Mouse (Mus musculus) ovary, postnatal 14 days (tissue): ENCODE data around the gene Dnmt3b.
"Not testable (repeated sequence)": the region's sequence is repeated elsewhere in the genome, so short reads cannot be mapped to it uniquely, and the experiment has no call there.

Experiments
- DNase-seq: peaks from one replicate; pipeline ENCODE4 v3.0.0; 2022; ENCODE audit warnings: low spot score

The Dnmt3b gene

DNA sequence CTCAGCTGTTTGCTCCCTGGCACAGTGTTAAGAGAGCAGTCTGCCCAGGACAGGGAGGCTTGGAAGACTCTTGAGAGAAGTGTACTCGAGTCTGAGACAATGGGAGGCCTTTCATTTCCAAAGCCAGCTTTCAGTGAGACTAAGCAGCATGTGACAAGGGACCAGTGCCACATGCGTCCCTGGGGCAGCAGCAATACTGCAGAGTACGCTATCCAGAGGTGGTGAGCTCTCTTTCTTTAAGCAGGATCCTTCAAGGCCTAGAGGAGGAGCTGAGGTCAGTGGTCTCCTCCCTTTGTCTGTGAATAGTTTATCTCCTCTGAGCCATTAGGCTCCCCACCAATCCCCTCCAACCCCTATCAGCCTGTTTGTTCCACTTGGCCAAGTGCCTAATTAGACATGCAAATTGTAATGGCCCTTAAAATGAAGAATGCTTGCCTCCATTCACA, 63.4 kb downstream of the Dnmt3b start:
- DNase-seq = no peak

DNA sequence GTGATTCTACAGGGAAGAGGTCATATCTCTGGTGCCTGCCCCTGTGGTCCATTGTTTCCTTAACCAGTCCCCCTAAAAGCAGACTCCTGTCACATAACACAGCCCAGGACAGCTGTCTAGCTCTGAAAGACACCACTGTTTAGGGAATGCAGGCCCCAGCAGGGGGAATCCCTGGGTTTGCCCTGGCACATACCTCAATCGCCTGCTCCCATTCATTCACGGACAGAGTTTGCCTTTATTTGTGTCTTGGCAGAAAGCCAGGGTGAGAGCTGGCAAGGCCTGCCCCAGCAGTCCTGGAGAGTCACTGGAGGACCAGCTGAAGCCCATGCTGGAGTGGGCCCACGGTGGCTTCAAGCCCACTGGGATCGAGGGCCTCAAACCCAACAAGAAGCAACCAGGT, 64.0 kb downstream of the Dnmt3b start:
- DNase-seq = peak; percentile 13

DNA sequence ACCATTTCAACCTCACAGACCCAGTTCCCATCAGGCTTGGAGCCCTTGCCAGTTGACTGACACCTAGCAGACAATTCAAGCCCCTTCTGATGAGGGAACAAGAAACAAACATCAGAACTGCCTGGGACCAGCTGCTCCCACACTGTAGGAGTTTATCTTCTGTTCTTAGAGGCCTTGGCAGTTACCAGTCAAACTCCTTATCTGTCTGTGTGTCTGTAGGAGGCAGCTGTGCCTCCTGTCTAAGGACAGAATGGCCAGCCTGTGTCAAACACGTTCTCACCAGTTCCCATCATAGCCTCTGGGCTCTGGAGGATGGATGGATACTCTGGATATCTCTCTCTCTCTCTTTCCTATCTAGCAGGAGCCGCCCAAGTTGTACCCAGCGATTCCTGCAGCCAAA, 68.6 kb downstream of the Dnmt3b start:
- DNase-seq = not testable (repeated sequence)

DNA sequence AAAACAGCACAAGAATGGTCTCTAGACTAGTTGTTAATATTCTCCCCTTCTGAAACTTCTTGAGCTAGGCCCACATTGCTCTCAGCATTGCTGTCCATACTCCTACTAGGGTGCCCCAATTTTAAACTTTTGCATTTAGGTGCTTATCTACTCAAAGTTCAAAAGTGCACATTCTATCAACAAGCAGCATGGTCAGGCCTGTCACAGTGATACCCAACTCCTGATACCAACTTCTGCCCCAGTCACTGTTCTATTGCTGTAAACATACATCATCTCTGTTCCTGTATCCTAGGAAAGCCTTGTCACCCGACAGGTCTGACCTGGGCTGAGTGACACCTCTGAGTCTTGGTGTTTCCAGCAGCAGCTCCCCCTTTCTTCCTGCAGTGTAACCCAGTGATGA, 73.8 kb downstream of the Dnmt3b start:
- no peak for DNase-seq

DNA sequence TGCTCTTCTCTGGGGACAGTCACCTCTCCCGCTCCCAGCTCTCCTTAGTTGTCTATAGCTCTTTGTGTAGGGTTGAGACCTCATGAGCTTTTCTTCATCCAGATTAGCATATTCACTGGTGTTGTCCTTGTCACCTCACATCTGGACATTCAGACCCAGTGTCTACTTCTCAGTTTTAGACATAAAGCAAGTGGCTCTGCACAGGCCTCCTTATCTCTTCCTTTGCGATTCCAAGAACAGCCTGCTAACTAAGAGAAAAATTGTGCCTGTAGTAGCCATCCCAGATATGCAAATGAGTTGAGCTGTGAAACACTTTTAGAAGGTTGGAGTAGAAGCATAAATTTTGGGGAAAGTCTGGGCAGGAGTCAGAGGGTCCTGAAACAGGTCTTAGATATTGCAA, 75.2 kb downstream of the Dnmt3b start:
- no peak for DNase-seq

DNA sequence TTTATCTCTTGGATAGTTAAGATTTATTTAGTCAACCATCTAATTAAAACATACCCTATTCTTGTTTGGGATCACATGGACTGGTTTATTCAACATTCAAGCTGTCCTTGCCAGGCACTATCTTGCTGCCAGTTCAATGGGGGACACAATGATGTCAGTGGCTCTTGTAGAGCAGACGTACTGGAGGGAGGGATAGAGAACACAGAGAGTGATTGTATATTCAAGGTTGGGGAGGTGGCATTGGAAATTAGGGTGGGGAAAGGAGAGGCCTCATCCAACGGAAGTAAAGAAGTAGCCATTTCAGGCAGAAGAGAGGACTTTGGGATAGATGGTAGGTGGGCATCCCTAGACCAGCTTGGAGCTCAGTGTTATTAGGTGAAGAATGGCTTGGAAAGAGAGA, 75.6 kb downstream of the Dnmt3b start:
- DNase-seq = no peak

DNA sequence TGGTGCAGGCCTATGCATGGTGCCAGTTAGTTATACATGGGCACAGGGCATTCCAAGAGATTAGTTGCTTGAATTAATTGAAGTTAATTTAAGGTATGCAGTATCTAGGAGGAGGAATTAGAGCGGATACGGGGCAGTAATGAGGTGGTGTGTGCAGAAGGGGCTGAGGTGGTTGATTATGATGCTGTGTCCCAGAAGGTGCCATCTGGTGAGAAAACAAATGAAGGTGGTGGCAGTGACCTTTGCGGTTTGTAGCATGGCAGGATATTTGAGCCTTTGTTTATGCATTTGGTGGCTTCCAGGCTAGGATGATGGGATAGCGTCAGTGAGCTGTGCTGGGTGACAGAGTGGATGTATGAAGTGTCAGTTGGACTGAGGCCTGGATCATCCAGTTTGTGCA, 76.0 kb downstream of the Dnmt3b start:
- DNase-seq = no peak

DNA sequence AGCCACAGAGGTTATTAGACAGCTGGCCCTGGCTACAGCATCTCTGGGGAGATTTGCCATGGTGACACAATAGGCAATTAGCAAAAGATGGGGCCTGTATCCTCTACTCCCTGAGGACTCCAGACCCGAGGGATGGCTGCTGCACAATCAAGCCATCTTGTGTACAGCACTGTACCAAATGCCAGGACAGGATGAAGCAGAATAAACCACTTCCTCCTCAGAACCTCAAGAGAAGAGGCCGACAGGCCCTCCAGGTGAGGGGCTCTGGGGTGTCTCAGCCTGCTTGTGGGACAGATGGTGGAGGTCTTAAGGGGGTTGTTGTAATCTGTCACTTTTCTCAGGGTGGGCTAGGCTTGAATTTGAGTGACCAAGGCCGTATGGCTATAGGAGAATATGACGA, 84.8 kb downstream of the Dnmt3b start:
- DNase-seq = no peak
